Mouse (Mus musculus): ENCODE data around the gene Rnf115. TPM values are rescaled to one million over a fixed set of nuclear protein-coding genes. Genes with fewer than 3 reads are reported as not detected.

Gene Rnf115
- total and polyA plus RNA-seq, 2 experiments from 2014 or later: 59.6 to 76.5 TPM

DNA sequence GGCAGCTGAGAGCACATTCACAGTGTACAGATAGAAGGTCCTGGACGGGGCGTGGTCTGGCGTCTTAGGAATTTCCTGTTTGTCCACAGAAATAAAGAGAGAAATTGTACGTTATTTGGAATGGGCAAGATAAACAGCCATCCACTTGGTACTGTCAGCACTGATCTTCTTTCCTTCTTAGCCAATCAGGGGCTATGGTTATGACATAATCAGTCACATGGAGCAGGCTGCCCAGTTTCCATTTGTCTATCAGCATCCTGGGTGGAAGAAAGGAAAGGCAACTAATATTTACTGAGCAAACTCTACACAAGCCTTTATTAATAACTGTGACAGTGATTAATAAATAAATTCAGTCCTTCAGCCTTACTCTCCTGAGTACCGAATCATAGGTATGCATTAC lies 13.2 kb upstream of the Rnf115 start:
- WGBS: 93% methylated on average over 5 of the region's 5 CpGs

DNA sequence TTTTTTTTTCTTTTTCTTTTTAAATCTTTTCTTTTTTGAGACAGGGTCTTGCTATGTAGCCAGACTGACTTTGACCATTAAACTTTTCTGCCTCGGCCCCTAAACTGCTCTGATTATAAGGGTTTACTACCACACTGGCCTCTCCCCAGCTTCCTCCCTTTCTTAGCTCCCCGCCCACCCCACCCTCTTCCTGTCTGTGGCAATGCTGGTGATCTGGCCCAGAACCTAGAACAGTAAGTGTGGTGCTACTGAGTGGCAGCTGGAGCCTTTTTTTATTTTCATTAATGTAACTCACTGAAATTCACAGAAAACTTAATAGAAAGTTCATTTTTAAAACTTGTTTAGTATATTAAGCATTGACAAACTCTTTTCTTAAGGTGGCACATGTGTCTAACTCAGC lies 11.6 kb upstream of the Rnf115 start:
- WGBS: 87% methylated on average over 2 of the region's 2 CpGs

More for the DNA sequence above, 13.2 kb upstream of the Rnf115 start:
- no peaks in the 10 kb centered on the region for H3K27me3 ChIP-seq (ENCODE audit: insufficient read depth, low read length)
- peaks cover 39% of the 10 kb centered on the region for H3K36me3 ChIP-seq (ENCODE audit: insufficient read depth, low read length)
- ATAC-seq (ENCODE audit: low FRiP score) (no peak), DNase-seq (ENCODE audit: low spot score) (no peak)
- no peak overlapping the region for H3K9ac ChIP-seq (replicated peaks; ENCODE audit: low read length, poor library complexity, severe bottlenecking)
- H3K4me1 ChIP-seq (ENCODE audit: insufficient read depth, low read length): no peaks in the 10 kb centered on the region
- TF ChIP-seq CTCF (IDR thresholded peaks at IDR 0.05): no peak
- no peak overlapping the region for H3K27ac ChIP-seq (ENCODE audit: low read depth, low read length)
- no peak overlapping the region for H3K4me2 ChIP-seq (ENCODE audit: low read depth, low read length, poor library complexity, severe bottlenecking)
- H3K9me3 ChIP-seq (ENCODE audit: low read length): no peaks in the 10 kb centered on the region
- no peak overlapping the region for H3K4me3 ChIP-seq (ENCODE audit: low read depth, low read length)

DNA sequence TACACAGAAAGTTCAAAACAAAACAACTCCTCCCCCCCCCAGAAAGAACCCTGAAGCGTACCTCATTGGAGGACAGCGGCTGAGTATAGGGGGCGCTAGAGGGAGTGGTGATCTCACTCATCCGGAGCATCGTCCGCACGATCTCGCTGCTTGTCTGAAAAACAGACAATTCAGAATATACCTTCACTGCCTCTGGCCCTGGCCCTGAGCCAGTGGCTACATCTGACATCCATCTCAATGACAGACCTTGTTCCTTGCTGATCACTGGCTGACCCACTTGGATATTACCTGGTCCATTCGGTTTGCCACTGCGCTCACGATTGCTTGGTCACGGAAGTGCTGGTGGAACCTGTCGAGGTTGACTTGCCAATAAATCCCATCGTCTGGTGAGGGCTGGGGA lies 8.3 kb upstream of the Rnf115 start:
- Histone ChIP-seq H3K4me3 (ENCODE audit: low read depth, low read length) (no peak overlapping the region), H3K4me2 (ENCODE audit: low read depth, low read length, poor library complexity, severe bottlenecking) (no peak overlapping the region), H3K27ac (ENCODE audit: low read depth, low read length) (no peak overlapping the region), H3K36me3 (ENCODE audit: insufficient read depth, low read length) (peaks cover 15% of the 10 kb centered on the region), H3K4me1 (ENCODE audit: insufficient read depth, low read length) (no peaks in the 10 kb centered on the region), H3K9me3 (ENCODE audit: low read length) (no peaks in the 10 kb centered on the region), H3K27me3 (ENCODE audit: insufficient read depth, low read length) (no peaks in the 10 kb centered on the region), H3K9ac (replicated peaks; ENCODE audit: low read length, poor library complexity, severe bottlenecking) (no peak overlapping the region)
- 37% methylated on average over 14 of the region's 14 CpGs for WGBS
- no peak for ATAC-seq (ENCODE audit: low FRiP score)
- TF ChIP-seq CTCF (IDR thresholded peaks at IDR 0.05): peak; percentile 65
- peak; percentile 80 for DNase-seq (ENCODE audit: low spot score)

More for the DNA sequence above, 11.6 kb upstream of the Rnf115 start:
- no peak overlapping the region for H3K4me3 ChIP-seq (ENCODE audit: low read depth, low read length)
- no peaks in the 10 kb centered on the region for H3K9me3 ChIP-seq (ENCODE audit: low read length)
- ATAC-seq (ENCODE audit: low FRiP score): no peak
- H3K4me2 ChIP-seq (ENCODE audit: low read depth, low read length, poor library complexity, severe bottlenecking): no peak overlapping the region
- no peak for DNase-seq (ENCODE audit: low spot score)
- no peaks in the 10 kb centered on the region for H3K27me3 ChIP-seq (ENCODE audit: insufficient read depth, low read length)
- no peaks in the 10 kb centered on the region for H3K4me1 ChIP-seq (ENCODE audit: insufficient read depth, low read length)
- peaks cover 30% of the 10 kb centered on the region for H3K36me3 ChIP-seq (ENCODE audit: insufficient read depth, low read length)
- no peak overlapping the region for H3K27ac ChIP-seq (ENCODE audit: low read depth, low read length)
- TF ChIP-seq CTCF (IDR thresholded peaks at IDR 0.05): no peak
- no peak overlapping the region for H3K9ac ChIP-seq (replicated peaks; ENCODE audit: low read length, poor library complexity, severe bottlenecking)

DNA sequence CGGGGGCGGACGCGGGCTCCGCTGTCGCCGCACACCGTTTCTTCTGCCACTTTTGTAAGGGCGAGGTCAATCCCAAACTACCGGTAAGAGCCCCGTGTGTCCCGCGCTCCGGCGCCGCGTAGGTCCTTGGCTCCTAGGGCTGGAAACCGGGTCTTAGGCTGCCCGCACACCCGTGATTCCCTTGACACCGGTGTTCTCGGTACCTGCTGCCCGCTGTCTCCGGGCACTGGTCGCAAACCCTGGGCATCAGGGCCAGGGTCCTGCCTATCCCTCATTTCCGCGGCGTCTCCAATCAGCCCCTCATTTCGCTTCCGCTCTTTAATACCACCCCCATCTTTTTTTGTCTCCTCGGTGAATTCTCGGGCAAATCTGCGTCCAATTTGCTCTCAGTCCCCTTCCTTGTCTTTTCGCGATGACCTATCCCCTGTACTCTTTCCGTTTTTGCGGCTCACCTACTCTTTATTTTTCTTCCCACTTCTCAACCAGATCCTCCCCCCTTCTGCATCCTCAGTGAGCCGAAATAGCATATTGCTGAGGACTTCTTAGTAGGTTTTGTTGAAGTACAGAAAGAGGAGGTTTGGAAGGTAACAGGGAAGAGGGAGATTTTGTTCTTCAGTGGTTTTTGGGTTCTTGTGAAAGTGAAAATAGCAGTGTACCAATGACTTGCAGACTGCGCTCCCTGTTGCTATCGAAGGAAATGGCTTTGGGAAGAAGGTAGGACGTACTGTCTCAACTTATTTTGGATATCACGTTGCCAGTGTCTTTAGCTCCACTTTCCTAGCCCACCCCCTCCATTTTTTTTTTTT lies 567 bp downstream of the Rnf115 start:
- peak; percentile 53 for ATAC-seq (ENCODE audit: low FRiP score)
- under 1% methylated on average over 41 of the region's 42 CpGs for WGBS
- peak; percentile 21 for DNase-seq (ENCODE audit: low spot score)

DNA sequence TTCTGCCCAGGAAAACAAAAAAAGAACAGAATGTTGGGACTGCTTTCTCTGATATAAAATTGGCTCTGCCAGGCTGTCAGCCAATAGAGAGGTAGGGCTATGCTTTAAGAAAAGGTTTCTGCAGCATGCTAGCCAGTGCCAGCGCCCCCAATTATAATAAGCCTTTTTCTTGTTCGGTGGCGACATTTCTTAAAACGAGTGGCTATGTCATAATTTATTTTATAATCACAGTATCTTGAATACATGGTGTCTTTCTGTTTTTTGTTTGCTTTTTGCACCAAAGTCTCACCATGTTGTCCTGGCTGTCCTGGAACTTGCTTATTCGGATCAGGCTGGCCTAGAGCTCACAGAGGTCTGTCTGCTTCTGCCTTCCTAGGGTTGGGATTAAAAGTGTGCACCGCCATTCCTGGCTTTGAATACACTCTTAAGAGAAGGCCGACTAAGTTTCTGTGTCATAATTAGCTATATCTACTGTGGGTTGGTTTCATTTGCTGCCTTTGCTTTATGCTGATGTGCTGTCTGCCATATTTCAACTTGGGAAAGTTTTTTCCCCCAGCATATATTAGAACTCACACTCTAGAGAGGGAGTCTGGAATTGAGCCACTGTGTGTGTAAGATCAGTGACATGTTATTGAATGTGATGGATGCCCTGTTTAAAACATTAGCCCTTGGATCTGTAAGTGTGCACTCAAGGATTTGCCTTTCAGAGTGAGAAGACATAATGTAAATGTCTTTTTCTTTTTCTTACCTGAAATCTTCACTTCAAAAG lies 1.4 kb downstream of the Rnf115 start:
- H3K9me3 ChIP-seq (ENCODE audit: low read length): no peaks in the 10 kb centered on the region
- TF ChIP-seq CTCF (IDR thresholded peaks at IDR 0.05): no peak
- no peaks in the 10 kb centered on the region for H3K36me3 ChIP-seq (ENCODE audit: insufficient read depth, low read length)
- ATAC-seq (ENCODE audit: low FRiP score) (no peak), DNase-seq (ENCODE audit: low spot score) (no peak)
- H3K4me3 ChIP-seq (ENCODE audit: low read depth, low read length): peak overlapping the region; percentile 69
- WGBS: 28% methylated on average over 7 of the region's 7 CpGs
- peak overlapping the region; percentile 63 for H3K4me2 ChIP-seq (ENCODE audit: low read depth, low read length, poor library complexity, severe bottlenecking)
- H3K27ac ChIP-seq (ENCODE audit: low read depth, low read length): peak overlapping the region; percentile 88; the same call in 1 of the 2 replicates
- H3K9ac ChIP-seq (replicated peaks; ENCODE audit: low read length, poor library complexity, severe bottlenecking): peak overlapping the region; percentile 79
- H3K27me3 ChIP-seq (ENCODE audit: insufficient read depth, low read length): no peaks in the 10 kb centered on the region
- H3K4me1 ChIP-seq (ENCODE audit: insufficient read depth, low read length): peaks cover 5% of the 10 kb centered on the region; the same call in 1 of the 2 replicates

More for the DNA sequence above, 567 bp downstream of the Rnf115 start:
- peak overlapping the region; percentile 69 for H3K4me3 ChIP-seq (ENCODE audit: low read depth, low read length)
- TF ChIP-seq CTCF (IDR thresholded peaks at IDR 0.05): no peak
- H3K27me3 ChIP-seq (ENCODE audit: insufficient read depth, low read length): no peaks in the 10 kb centered on the region
- peaks cover 7% of the 10 kb centered on the region for H3K36me3 ChIP-seq (ENCODE audit: insufficient read depth, low read length)
- peak overlapping the region; percentile 88 for H3K27ac ChIP-seq (ENCODE audit: low read depth, low read length)
- H3K4me2 ChIP-seq (ENCODE audit: low read depth, low read length, poor library complexity, severe bottlenecking): peak overlapping the region; percentile 63
- H3K9me3 ChIP-seq (ENCODE audit: low read length): no peaks in the 10 kb centered on the region
- peaks cover 5% of the 10 kb centered on the region; the same call in 1 of the 2 replicates for H3K4me1 ChIP-seq (ENCODE audit: insufficient read depth, low read length)
- H3K9ac ChIP-seq (replicated peaks; ENCODE audit: low read length, poor library complexity, severe bottlenecking): peak overlapping the region; percentile 79

DNA sequence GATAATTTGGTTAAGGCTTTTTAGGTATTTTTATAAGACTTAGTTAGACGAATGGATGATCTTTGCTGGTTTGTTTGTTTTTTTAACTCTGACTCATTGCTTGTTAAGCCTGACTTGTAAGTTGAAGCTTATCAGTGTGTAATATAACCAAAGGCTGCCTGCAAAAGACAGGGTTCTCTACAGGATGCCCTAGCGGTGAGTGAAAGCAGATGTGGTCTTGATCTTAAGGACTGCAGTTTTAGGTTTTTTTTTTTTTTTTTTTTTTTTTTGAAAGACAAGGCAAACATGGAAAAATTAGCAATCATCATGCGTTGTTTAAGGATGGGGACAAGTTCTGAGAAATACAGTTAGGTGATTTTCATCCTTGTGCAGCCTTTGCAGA lies 1.9 kb downstream of the Rnf115 start:
- no peak overlapping the region for H3K27ac ChIP-seq (ENCODE audit: low read depth, low read length)
- DNase-seq (ENCODE audit: low spot score) (no peak), ATAC-seq (ENCODE audit: low FRiP score) (no peak)
- no peaks in the 10 kb centered on the region for H3K27me3 ChIP-seq (ENCODE audit: insufficient read depth, low read length)
- H3K4me2 ChIP-seq (ENCODE audit: low read depth, low read length, poor library complexity, severe bottlenecking): peak overlapping the region; percentile 63; the same call in 1 of the 2 replicates
- no peak overlapping the region for H3K4me3 ChIP-seq (ENCODE audit: low read depth, low read length)
- H3K9ac ChIP-seq (replicated peaks; ENCODE audit: low read length, poor library complexity, severe bottlenecking): no peak overlapping the region
- 79% methylated on average over 3 of the region's 3 CpGs for WGBS
- H3K9me3 ChIP-seq (ENCODE audit: low read length): no peaks in the 10 kb centered on the region
- peaks cover 5% of the 10 kb centered on the region; the same call in 1 of the 2 replicates for H3K4me1 ChIP-seq (ENCODE audit: insufficient read depth, low read length)
- TF ChIP-seq CTCF (IDR thresholded peaks at IDR 0.05): peak; percentile 18
- no peaks in the 10 kb centered on the region for H3K36me3 ChIP-seq (ENCODE audit: insufficient read depth, low read length)
